Mouse (Mus musculus) midbrain, embryonic 10.5 days (tissue): ENCODE data around the gene Gm20814. TPM values are rescaled to one million over a fixed set of nuclear protein-coding genes. Genes with fewer than 3 reads are reported as not detected.
"Not testable (repeated sequence)": the region's sequence is repeated elsewhere in the genome, so short reads cannot be mapped to it uniquely, and the experiment has no call there.

Experiments
- DNase-seq: peaks from one replicate; pipeline ENCODE4 v3.0.0-alpha.2; 2017; ENCODE audit warnings: low spot score
- H3K27ac ChIP-seq: fragments of 300-500 bp; sonication (generic); replicated peaks from 2 replicates; pipeline ENCODE4 v1.5.1; 2016; ENCODE audit warnings: mild to moderate bottlenecking
- H3K27me3 ChIP-seq: fragments of 300-500 bp; sonication (generic); 2 replicates; pipeline ENCODE4 v1.6.1; 2016; ENCODE audit warnings: low read depth, mild to moderate bottlenecking; ENCODE audit not compliant: poor library complexity, severe bottlenecking
- H3K36me3 ChIP-seq: fragments of 300-500 bp; sonication (generic); 2 replicates; pipeline ENCODE4 v1.6.1; 2016; ENCODE audit warnings: mild to moderate bottlenecking, moderate library complexity
- H3K4me1 ChIP-seq: fragments of 300-500 bp; sonication (generic); 2 replicates; pipeline ENCODE4 v1.6.1; 2016
- H3K4me3 ChIP-seq: fragments of 300-500 bp; sonication (generic); 2 replicates; pipeline ENCODE4 v1.5.1; 2016; ENCODE audit warnings: mild to moderate bottlenecking, moderate library complexity
- H3K9me3 ChIP-seq: fragments of 300-500 bp; sonication (generic); replicated peaks from 2 replicates; pipeline ENCODE4 v1.6.1; 2016; ENCODE audit warnings: mild to moderate bottlenecking
- WGBS: fragments of 180-500 bp; shearing (Covaris S2); methylation state at CpG from one replicate; pipeline ENCODE4 v1.1.7; 2016; 5-methylcytosine and 5-hydroxymethylcytosine counted together
- polyA plus RNA-seq: library from polyadenylated mRNA; unstranded; fragments of >200 nt; fragmentation: Nextera tagmentation; extraction: Ambion mirVana; gene quantifications from 2 replicates; pipeline ENCODE4 v1.2.1, GENCODE M21; 2016

Gm20814 gene
- not detected in 2 replicates for polyA plus RNA-seq

- not testable (repeated sequence) for H3K36me3 ChIP-seq, DNase-seq, H3K27ac ChIP-seq, H3K4me1 ChIP-seq, H3K9me3 ChIP-seq, H3K4me3 ChIP-seq, H3K27me3 ChIP-seq
- WGBS, result no CpG with 5 or more reads among the region's 6 CpGs
These were observed at the start of gene Gm20814 for GRCm38 (mm10) chrY:75195556-75195955. TSS of gene Gm20814 (plus strand) at chrY:75195856.
